Mouse (Mus musculus): ENCODE measurements around the gene Maats1. TPM values are rescaled to one million over a fixed set of nuclear protein-coding genes. Genes with fewer than 3 reads are reported as not detected.
"Not testable (repeated sequence)": the region's sequence is repeated elsewhere in the genome, so short reads cannot be mapped to it uniquely, and the experiment has no call there.

Maats1 gene
- total RNA-seq, 1 experiment from 2014 or later, result not detected

DNA sequence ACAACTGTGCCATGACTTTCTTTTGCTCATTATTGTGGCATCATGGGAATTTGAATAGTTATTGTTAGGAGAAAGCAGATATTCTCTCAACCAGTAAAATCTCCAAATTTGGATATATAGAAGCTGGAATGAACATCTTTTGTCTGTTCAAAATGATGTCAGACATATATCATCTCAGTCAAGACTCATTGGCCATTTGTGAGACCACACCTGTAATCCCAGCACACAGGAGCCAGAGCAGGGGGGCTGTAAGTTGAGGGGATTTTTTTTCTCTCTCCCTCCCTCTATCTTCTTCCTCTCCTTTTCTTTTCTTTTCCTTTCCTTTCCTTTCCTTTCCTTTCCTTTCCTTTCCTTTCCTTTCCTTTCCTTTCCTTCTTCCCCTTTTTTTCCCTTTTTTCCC, 10.9 kb upstream of the Maats1 start:
- ATAC-seq (ENCODE audit: extremely low read depth, insufficient number of reproducible peaks, low FRiP score, poor library complexity, severe bottlenecking), result peak; percentile 58

DNA sequence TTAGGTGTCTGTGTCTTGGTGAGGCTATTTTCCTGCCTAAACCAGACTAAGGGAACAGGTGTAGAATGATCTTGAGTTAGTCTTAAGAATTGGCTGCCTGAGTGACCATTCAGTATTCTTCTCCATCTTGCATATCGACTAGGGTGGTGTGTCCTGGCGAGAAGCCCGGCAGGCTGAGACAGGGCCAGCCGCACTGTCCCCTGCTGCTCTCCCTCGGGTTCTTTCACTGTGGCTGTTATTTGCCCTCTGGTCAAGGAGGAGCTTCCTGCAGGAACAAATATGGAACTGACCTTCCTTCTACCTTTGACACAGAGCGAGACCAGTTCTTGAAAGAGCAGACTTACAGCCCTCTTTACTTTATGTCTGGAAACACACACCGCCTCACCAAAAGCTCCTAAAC, 10.1 kb upstream of the Maats1 start:
- no peak for ATAC-seq (ENCODE audit: extremely low read depth, insufficient number of reproducible peaks, low FRiP score, poor library complexity, severe bottlenecking)

DNA sequence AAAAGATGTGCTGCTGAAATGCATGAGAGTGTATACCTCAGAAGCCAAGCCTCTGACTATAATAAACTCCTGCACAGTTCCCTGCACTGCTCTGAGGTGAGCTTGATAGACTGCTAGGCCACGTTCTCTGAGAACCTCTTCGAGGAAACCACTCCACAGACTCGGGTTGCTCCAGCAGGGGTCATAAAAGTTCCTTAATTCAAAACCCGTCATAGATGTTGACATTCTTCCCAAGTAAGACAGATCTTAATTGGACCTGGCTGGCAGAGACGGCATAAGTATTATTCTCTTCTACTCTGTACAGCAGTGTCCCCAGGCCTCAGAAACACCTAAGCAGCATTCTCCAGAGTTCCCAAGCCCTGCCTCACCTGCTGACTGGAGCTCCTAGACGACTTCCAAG, 9.0 kb upstream of the Maats1 start:
- ATAC-seq (ENCODE audit: extremely low read depth, insufficient number of reproducible peaks, low FRiP score, poor library complexity, severe bottlenecking), result no peak

DNA sequence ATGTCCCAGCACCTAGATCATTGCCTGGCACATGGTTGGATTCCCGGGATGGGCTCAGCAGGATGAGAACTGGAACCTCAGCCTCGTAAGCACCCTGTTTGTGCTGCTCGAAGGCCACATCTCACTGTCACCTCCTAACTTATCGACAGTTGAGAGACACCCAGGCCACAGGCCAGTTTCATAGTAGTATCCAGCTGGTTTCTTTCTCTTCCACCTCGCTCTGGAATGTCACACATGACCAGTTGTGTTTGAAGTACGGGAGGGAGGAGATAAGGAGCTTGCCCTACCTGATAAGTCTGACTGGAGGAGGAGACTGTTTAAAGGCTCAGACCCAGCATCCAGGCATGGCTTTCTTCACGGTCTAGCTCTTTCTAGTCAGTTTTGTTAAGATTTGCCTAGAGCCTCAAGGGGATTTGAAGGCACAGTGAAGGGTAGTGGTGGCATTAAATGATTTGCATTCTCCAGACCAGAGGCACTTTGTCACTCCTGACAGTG, 8.5 kb upstream of the Maats1 start:
- no peak for ATAC-seq (ENCODE audit: extremely low read depth, insufficient number of reproducible peaks, low FRiP score, poor library complexity, severe bottlenecking)

- ATAC-seq (ENCODE audit: extremely low read depth, insufficient number of reproducible peaks, low FRiP score, poor library complexity, severe bottlenecking), result no peak
Observed at GRCm38 (mm10) chr16:38349881-38350280, 7.9 kb upstream of the Maats1 start.

- no peak for ATAC-seq (ENCODE audit: extremely low read depth, insufficient number of reproducible peaks, low FRiP score, poor library complexity, severe bottlenecking)
Observed at GRCm38 (mm10) chr16:38348217-38348761, 6.3 kb upstream of the Maats1 start.

GRCm38 (mm10) chr16:38347588-38347987, 5.6 kb upstream of the Maats1 start:
- no peak for ATAC-seq (ENCODE audit: extremely low read depth, insufficient number of reproducible peaks, low FRiP score, poor library complexity, severe bottlenecking)

DNA sequence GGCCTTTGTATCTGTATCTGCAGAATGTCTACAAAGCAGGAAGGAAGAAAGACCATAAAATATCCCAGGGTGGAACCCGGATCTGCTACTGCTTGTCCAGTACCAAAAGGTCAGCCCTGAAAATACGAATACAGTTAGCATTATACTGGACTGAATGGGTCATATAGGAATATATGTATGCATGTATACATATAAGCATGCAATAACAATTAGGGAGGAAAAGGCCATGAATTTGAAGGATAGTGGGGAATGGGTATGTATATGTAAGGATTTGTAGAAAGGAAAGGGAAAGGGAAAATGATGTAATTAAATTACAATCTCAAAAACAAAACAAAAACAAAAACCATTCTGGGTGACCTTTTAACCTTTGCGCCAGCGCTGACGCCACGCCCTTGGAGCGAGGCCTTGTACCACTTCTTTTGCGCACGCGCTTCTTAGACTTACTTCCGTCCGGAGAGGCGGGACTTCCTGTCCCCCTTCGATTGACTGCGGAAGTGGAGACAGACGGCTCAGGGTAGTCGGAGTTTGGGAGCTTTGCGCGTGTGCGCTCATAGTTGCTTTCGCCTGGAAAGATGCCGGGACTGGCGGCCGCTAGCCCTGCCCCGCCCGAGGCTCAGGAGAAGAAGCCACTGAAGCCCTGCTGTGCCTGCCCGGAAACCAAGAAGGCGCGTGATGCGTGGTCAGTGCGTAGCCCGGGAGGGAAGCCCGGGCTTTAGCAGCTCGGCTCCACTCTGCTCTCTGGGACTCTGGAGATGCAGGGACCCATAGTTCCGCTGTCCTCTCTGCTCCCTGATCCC, 4.8 kb upstream of the Maats1 start, which contains the start of the genes Cox17 and Gm21987:
Gene Cox17 (plus strand): TSS at position 463 of the 797 bp plus-strand sequence.
Gene Gm21987 (plus strand): TSS at position 512 of the 797 bp plus-strand sequence.
- ATAC-seq (ENCODE audit: extremely low read depth, insufficient number of reproducible peaks, low FRiP score, poor library complexity, severe bottlenecking), result peak; percentile 99

- ATAC-seq (ENCODE audit: extremely low read depth, insufficient number of reproducible peaks, low FRiP score, poor library complexity, severe bottlenecking), result no peak
Observed at GRCm38 (mm10) chr16:38344941-38345725, 3.2 kb upstream of the Maats1 start.

- not testable (repeated sequence) for ATAC-seq (ENCODE audit: extremely low read depth, insufficient number of reproducible peaks, low FRiP score, poor library complexity, severe bottlenecking)
Observed at GRCm38 (mm10) chr16:38338077-38338476, 3.9 kb downstream of the Maats1 start.

- ATAC-seq (ENCODE audit: extremely low read depth, insufficient number of reproducible peaks, low FRiP score, poor library complexity, severe bottlenecking), result no peak
Observed at GRCm38 (mm10) chr16:38334431-38334830, 7.5 kb downstream of the Maats1 start.

- no peak for ATAC-seq (ENCODE audit: extremely low read depth, insufficient number of reproducible peaks, low FRiP score, poor library complexity, severe bottlenecking)
Observed at GRCm38 (mm10) chr16:38329340-38329739, 12.6 kb downstream of the Maats1 start.

GRCm38 (mm10) chr16:38326778-38327397, 15.1 kb downstream of the Maats1 start:
- ATAC-seq (ENCODE audit: extremely low read depth, insufficient number of reproducible peaks, low FRiP score, poor library complexity, severe bottlenecking), result no peak

DNA sequence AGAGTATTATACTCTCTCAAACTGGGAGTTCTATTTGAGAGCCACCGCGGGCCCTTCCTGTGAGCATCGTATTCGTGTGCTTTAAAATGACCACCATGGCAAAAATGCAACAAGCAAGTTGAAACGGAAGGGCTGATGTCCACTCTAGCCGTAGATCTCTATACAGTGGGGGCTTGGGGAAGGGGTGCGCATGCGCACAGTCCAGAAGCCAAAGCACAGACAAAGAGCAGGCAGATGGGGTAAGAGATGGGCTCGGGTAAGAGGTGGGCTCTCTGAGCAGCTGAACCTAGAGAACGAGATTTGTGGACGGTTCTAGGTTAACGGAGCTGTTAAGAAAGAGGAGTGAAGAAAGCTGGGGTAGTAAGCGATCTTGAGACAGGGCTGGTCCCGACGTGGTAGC, 17.6 kb downstream of the Maats1 start:
- ATAC-seq (ENCODE audit: extremely low read depth, insufficient number of reproducible peaks, low FRiP score, poor library complexity, severe bottlenecking), result no peak

DNA sequence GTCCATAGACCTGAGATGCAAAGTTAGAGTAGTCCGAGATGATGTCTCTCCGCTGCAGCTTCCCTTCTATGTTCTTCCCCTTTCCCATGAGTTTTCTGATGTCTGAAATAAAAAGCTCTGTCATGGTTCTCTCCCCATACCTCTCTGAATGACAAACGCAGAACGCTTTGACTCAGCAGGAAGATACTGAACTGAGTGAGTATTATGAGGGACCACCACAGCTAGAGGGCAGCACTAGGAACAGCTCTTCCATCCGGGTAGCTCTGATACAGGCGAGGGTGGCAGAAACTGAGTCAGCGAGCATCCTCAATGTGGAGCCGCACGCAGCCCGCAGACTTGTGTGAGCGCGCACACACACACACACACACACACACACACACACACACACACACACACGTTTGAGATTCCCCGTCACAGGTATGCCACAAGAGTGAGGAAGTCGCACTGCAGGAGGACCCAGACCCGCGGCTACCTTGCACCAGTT, 20.4 kb downstream of the Maats1 start:
- peak; percentile 73; the same call in 1 of the 2 replicates for ATAC-seq (ENCODE audit: extremely low read depth, insufficient number of reproducible peaks, low FRiP score, poor library complexity, severe bottlenecking)

GRCm38 (mm10) chr16:38319087-38319486, 22.9 kb downstream of the Maats1 start:
- no peak for ATAC-seq (ENCODE audit: extremely low read depth, insufficient number of reproducible peaks, low FRiP score, poor library complexity, severe bottlenecking)

- no peak for ATAC-seq (ENCODE audit: extremely low read depth, insufficient number of reproducible peaks, low FRiP score, poor library complexity, severe bottlenecking)
Observed at GRCm38 (mm10) chr16:38318492-38318891, 23.5 kb downstream of the Maats1 start.

- ATAC-seq (ENCODE audit: extremely low read depth, insufficient number of reproducible peaks, low FRiP score, poor library complexity, severe bottlenecking), result no peak
Observed at GRCm38 (mm10) chr16:38308195-38308594, 33.7 kb downstream of the Maats1 start.

GRCm38 (mm10) chr16:38307651-38308050, 34.3 kb downstream of the Maats1 start:
- no peak for ATAC-seq (ENCODE audit: extremely low read depth, insufficient number of reproducible peaks, low FRiP score, poor library complexity, severe bottlenecking)

Measured in neutrophil, adult 5-6 weeks (primary cell).